Mouse (Mus musculus) kidney, postnatal 0 days (tissue): ENCODE measurements around the gene Phgr1. TPM values are rescaled to one million over a fixed set of nuclear protein-coding genes. Genes with fewer than 3 reads are reported as not detected.

Experiments
- ATAC-seq: fragments of 200-750 bp; cut with Nextera tagmentation; replicated peaks from 2 replicates; pipeline ENCODE4 v1.8.0; 2017; ENCODE audit warnings: low read depth, moderate number of reproducible peaks, moderate TSS enrichment, moderate library complexity; ENCODE audit not compliant: low FRiP score
- DNase-seq: peaks from one replicate; pipeline ENCODE4 v3.0.0-alpha.2; 2016; ENCODE audit warnings: low spot score
- H3K27ac ChIP-seq: fragments of 300-500 bp; sonication (generic); 2 replicates; pipeline ENCODE4 v1.5.1; 2014; ENCODE audit warnings: mild to moderate bottlenecking
- H3K27me3 ChIP-seq: fragments of 300-500 bp; sonication (generic); 2 replicates; pipeline ENCODE4 v1.6.1; 2014; ENCODE audit warnings: low read length, mixed read lengths; ENCODE audit not compliant: insufficient read depth
- H3K36me3 ChIP-seq: fragments of 300-500 bp; sonication (generic); 2 replicates; pipeline ENCODE4 v1.6.1; 2014; ENCODE audit warnings: low read length, mixed read lengths; ENCODE audit not compliant: insufficient read depth
- H3K4me1 ChIP-seq: fragments of 300-500 bp; sonication (generic); replicated peaks from 2 replicates; pipeline ENCODE4 v1.6.1; 2014; ENCODE audit warnings: antibody characterized with exemption, low read length, mixed read lengths; ENCODE audit not compliant: insufficient read depth
- H3K4me2 ChIP-seq: fragments of 300-500 bp; sonication (generic); 2 replicates; pipeline ENCODE4 v1.6.1; 2014; ENCODE audit warnings: mild to moderate bottlenecking, low read length, moderate library complexity, mixed read lengths
- H3K4me3 ChIP-seq: fragments of 300-500 bp; sonication (generic); replicated peaks from 2 replicates; pipeline ENCODE4 v1.5.1; 2014; ENCODE audit warnings: low read depth, low read length
- H3K9ac ChIP-seq: fragments of 300-500 bp; sonication (generic); 2 replicates; pipeline ENCODE4 v1.6.1; 2014; ENCODE audit warnings: low read depth, low read length
- H3K9me3 ChIP-seq: fragments of 300-500 bp; sonication (generic); replicated peaks from 2 replicates; pipeline ENCODE4 v1.6.1; 2016; ENCODE audit warnings: low read length, inconsistent platforms, mixed read lengths
- CTCF ChIP-seq: IDR thresholded peaks from 2 replicates; pipeline ENCODE4 v1.5.1; 2016; ENCODE audit warnings: antibody characterized with exemption, low read depth, mild to moderate bottlenecking, moderate library complexity
- WGBS: fragments of 180-500 bp; shearing (Covaris S2); extraction: QIAGEN DNeasy Blood & Tissue Kit; methylation state at CpG from one replicate; pipeline ENCODE4 v1.1.7; 2014; 5-methylcytosine and 5-hydroxymethylcytosine counted together
- polyA plus RNA-seq: library from polyadenylated mRNA; unstranded; fragments of >200 nt; fragmentation: Nextera tagmentation; extraction: Ambion mirVana; gene quantifications from 2 replicates; pipeline ENCODE4 v1.2.1, GENCODE M21; 2015

Phgr1 gene
- polyA plus RNA-seq, 1 experiment from 2014 or later, result not detected

- 0 out of 2 replicates have a peak overlapping the region, but pooled peaks have one; percentile 57 for H3K27ac ChIP-seq
- 47% methylated on average over 4 of the region's 4 CpGs for WGBS
- TF ChIP-seq CTCF, result no peak
- H3K4me1 ChIP-seq, result peaks cover 11% of the 10 kb centered on the region
- no peak overlapping the region for H3K4me3 ChIP-seq
- no peak overlapping the region for H3K4me2 ChIP-seq
- no peaks in the 10 kb centered on the region for H3K9me3 ChIP-seq
- H3K27me3 ChIP-seq, result 0 out of 2 replicates have a peak, but pooled peaks cover 3% of the 10 kb centered on the region
- no peaks in the 10 kb centered on the region for H3K36me3 ChIP-seq
- ATAC-seq (no peak), DNase-seq (no peak)
- no peak overlapping the region for H3K9ac ChIP-seq
Observed at GRCm38 (mm10) chr2:118729194-118729593, 43.4 kb upstream of the Phgr1 start.

GRCm38 (mm10) chr2:118729816-118730621 lies 42.5 kb upstream of the Phgr1 start:
- H3K4me3 ChIP-seq, result no peak overlapping the region
- H3K4me1 ChIP-seq, result peaks cover 11% of the 10 kb centered on the region
- no peak overlapping the region for H3K9ac ChIP-seq
- DNase-seq (no peak), ATAC-seq (no peak)
- WGBS, result 28% methylated on average over 8 of the region's 8 CpGs
- no peak overlapping the region for H3K4me2 ChIP-seq
- H3K27me3 ChIP-seq, result 0 out of 2 replicates have a peak, but pooled peaks cover 3% of the 10 kb centered on the region
- TF ChIP-seq CTCF, result no peak
- H3K27ac ChIP-seq, result no peak overlapping the region
- no peaks in the 10 kb centered on the region for H3K36me3 ChIP-seq
- H3K9me3 ChIP-seq, result no peaks in the 10 kb centered on the region

GRCm38 (mm10) chr2:118730622-118730915 lies 42.0 kb upstream of the Phgr1 start:
- no peaks in the 10 kb centered on the region for H3K36me3 ChIP-seq
- H3K4me1 ChIP-seq, result peaks cover 11% of the 10 kb centered on the region
- no peak overlapping the region for H3K9ac ChIP-seq
- no peak overlapping the region for H3K4me3 ChIP-seq
- no peak overlapping the region for H3K4me2 ChIP-seq
- ATAC-seq (no peak), DNase-seq (peak; percentile 74)
- peak; percentile 86 for TF ChIP-seq CTCF
- WGBS, result 12% methylated on average over 3 of the region's 3 CpGs
- no peak overlapping the region for H3K27ac ChIP-seq
- H3K27me3 ChIP-seq, result 0 out of 2 replicates have a peak, but pooled peaks cover 3% of the 10 kb centered on the region
- no peaks in the 10 kb centered on the region for H3K9me3 ChIP-seq

- no peak for TF ChIP-seq CTCF
Observed at GRCm38 (mm10) chr2:118731981-118732380, 40.6 kb upstream of the Phgr1 start.

GRCm38 (mm10) chr2:118733341-118733740 lies 39.2 kb upstream of the Phgr1 start:
- no peak for TF ChIP-seq CTCF
- H3K36me3 ChIP-seq, result no peaks in the 10 kb centered on the region
- no peaks in the 10 kb centered on the region for H3K9me3 ChIP-seq
- ATAC-seq (no peak), DNase-seq (no peak)
- H3K9ac ChIP-seq, result no peak overlapping the region
- H3K4me3 ChIP-seq, result no peak overlapping the region
- H3K27ac ChIP-seq, result no peak overlapping the region
- no peak overlapping the region for H3K4me2 ChIP-seq
- 49% methylated on average over 5 of the region's 5 CpGs for WGBS
- peaks cover 5% of the 10 kb centered on the region for H3K4me1 ChIP-seq
- 0 out of 2 replicates have a peak, but pooled peaks cover 3% of the 10 kb centered on the region for H3K27me3 ChIP-seq

More at GRCm38 (mm10) chr2:118731981-118732380, 40.6 kb upstream of the Phgr1 start:
- H3K9me3 ChIP-seq, result no peaks in the 10 kb centered on the region
- H3K4me1 ChIP-seq, result peaks cover 11% of the 10 kb centered on the region
- H3K27me3 ChIP-seq, result 0 out of 2 replicates have a peak, but pooled peaks cover 3% of the 10 kb centered on the region
- DNase-seq (no peak), ATAC-seq (no peak)
- H3K27ac ChIP-seq, result no peak overlapping the region
- no peak overlapping the region for H3K4me2 ChIP-seq
- WGBS, result 83% methylated on average over 5 of the region's 5 CpGs
- H3K36me3 ChIP-seq, result no peaks in the 10 kb centered on the region
- no peak overlapping the region for H3K9ac ChIP-seq
- no peak overlapping the region for H3K4me3 ChIP-seq

GRCm38 (mm10) chr2:118740341-118740740 lies 32.2 kb upstream of the Phgr1 start:
- Histone ChIP-seq H3K27ac (no peak overlapping the region), H3K9ac (no peak overlapping the region), H3K4me3 (no peak overlapping the region), H3K9me3 (no peaks in the 10 kb centered on the region), H3K36me3 (no peaks in the 10 kb centered on the region), H3K4me2 (no peak overlapping the region), H3K27me3 (peaks cover 7% of the 10 kb centered on the region), H3K4me1 (peaks cover 7% of the 10 kb centered on the region)
- no peak for ATAC-seq
- 59% methylated on average over 3 of the region's 3 CpGs for WGBS
- no peak for TF ChIP-seq CTCF
- no peak for DNase-seq
